Mouse (Mus musculus): ENCODE measurements around the gene Csrnp2. TPM values are rescaled to one million over a fixed set of nuclear protein-coding genes. Genes with fewer than 3 reads are reported as not detected.

The Csrnp2 gene
- total RNA-seq, 4 experiments from 2014 or later = 29.1 to 31.5 (median 31.2) TPM

GRCm38 (mm10) chr15:100436112-100436511 is 59.2 kb downstream of the Csrnp2 start:
- DNase-seq (ENCODE audit: low spot score in 2 of 2) = no peak

GRCm38 (mm10) chr15:100433234-100433633 is 62.1 kb downstream of the Csrnp2 start:
- DNase-seq (ENCODE audit: low spot score in 2 of 2) = no peak

GRCm38 (mm10) chr15:100429959-100430565 is 65.2 kb downstream of the Csrnp2 start:
- DNase-seq (ENCODE audit: low spot score in 2 of 2) = no peak

Other genes starting within 250 kb of the Csrnp2 start
- not detected for gene Tmprss12, start 214.7 kb downstream of the Csrnp2 start, total RNA-seq (2022)
- 10 to 100 TPM; 26.4 to 33.2 (median 32.4) TPM for gene Mettl7a1, start 191.3 kb downstream of the Csrnp2 start, total RNA-seq (2022)
- gene Mettl7a3, start 160.6 kb downstream of the Csrnp2 start, total RNA-seq (2022) = under 1 TPM; 0.23 to 0.30 (median 0.28) TPM
- under 1 TPM in 1 of 4 experiments, not detected in 3; 0.57 TPM for gene Methig1, start 142.3 kb downstream of the Csrnp2 start, total RNA-seq (2022)
- gene Mettl7a2, start 142.3 kb downstream of the Csrnp2 start, total RNA-seq (2022) = 1 to 10 TPM in 1 of 4 experiments, under 1 TPM in 1, not detected in 2; 0.78 to 1.0 TPM
- not detected for gene Higd1c, start 130.9 kb downstream of the Csrnp2 start, total RNA-seq (2022)
- gene Gm5475, start 73.3 kb downstream of the Csrnp2 start, total RNA-seq (2022) = under 1 TPM in 1 of 4 experiments, not detected in 3; 0.15 TPM
- gene Slc11a2, start 70.4 kb downstream of the Csrnp2 start, total RNA-seq (2022) = 10 to 100 TPM; 47.1 to 69.7 (median 54.5) TPM
- 10 to 100 TPM; 55.3 to 64.5 (median 57.5) TPM for gene Letmd1, start 26.5 kb downstream of the Csrnp2 start, total RNA-seq (2022)
- gene Tfcp2, start 56.5 kb upstream of the Csrnp2 start, total RNA-seq (2022) = 10 to 100 TPM; 27.7 to 31.7 (median 30.1) TPM
- 100 to 1,000 TPM; 119 to 151 (median 133) TPM for gene Pou6f1, start 104.5 kb upstream of the Csrnp2 start, total RNA-seq (2022)
- 100 to 1,000 TPM; 118 to 126 (median 122) TPM for gene Dazap2, start 119.9 kb upstream of the Csrnp2 start, total RNA-seq (2022)
- 1 to 10 TPM; 1.9 to 3.1 (median 2.3) TPM for gene Smagp, start 141.5 kb upstream of the Csrnp2 start, total RNA-seq (2022)
- 10 to 100 TPM in 1 of 4 experiments, 1 to 10 TPM in 3; 6.8 to 10.0 (median 7.6) TPM for gene Bin2, start 174.1 kb upstream of the Csrnp2 start, total RNA-seq (2022)
- gene Cela1, start 192.4 kb upstream of the Csrnp2 start, total RNA-seq (2022) = 1 to 10 TPM; 1.7 to 5.8 (median 4.5) TPM
- 10 to 100 TPM; 12.4 to 15.1 (median 14.4) TPM for gene Galnt6, start 233.9 kb upstream of the Csrnp2 start, total RNA-seq (2022)

Data from left cerebral cortex, adult 8-10 months (tissue).